Mouse (Mus musculus) adrenal gland, postnatal 36 days (tissue): Measurements from ENCODE around the gene Cyp4f13. TPM values are rescaled to one million over a fixed set of nuclear protein-coding genes. Genes with fewer than 3 reads are reported as not detected.

Experiments used
- DNase-seq, 2 experiments: peaks; one replicate each; pipeline ENCODE4 v3.0.0; 2021; ENCODE audit warnings: mixed read lengths in 1 of 2
- total RNA-seq, 2 experiments: library from RNA; stranded (reverse); gene quantifications; 2 replicates each; pipeline ENCODE4 v1.2.3; 2021

The Cyp4f13 gene
- total RNA-seq, 2 experiments from 2014 or later, result 58.3 to 67.2 TPM

DNA sequence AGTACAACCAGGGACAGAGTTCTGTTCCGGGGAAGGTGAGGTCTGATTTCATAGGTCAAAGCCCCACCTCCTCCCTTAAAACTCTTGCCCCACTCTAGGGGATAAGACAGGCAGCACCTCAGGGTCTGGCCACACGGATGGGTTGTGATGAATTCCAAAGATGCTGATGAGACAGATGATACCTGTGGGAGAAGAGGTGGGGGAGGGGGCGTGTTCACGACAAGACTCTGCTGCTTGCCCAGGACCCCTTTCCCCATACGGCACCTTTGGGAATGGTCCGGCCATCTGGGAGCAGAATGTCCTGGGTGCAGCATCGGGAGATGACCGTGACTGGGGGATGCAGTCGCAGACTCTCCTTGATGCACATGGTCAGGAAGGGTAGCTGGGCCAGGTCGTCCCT, 41.0 kb downstream of the Cyp4f13 start:
- no peak for DNase-seq

DNA sequence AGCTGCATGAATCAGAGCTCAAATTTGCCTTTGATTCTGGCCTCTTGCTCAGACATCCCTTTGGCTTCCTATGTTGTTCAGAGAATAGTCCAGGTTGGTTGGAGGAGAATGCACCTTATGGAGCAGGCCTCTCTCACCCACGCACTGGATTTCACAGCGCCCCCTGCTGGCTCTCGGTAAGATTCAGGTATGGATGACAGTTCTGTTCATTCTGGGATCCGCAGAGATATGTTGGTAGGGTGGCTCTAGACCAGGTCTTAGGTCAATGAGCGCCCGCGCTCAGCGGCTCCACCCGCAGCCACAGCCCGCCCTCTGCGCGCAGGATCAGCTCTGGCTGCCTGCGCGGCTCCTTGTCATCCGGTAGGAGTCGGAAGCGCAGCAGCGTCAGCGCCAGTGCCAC, 42.0 kb downstream of the Cyp4f13 start:
- peak; percentile 72 to 78 for DNase-seq

DNA sequence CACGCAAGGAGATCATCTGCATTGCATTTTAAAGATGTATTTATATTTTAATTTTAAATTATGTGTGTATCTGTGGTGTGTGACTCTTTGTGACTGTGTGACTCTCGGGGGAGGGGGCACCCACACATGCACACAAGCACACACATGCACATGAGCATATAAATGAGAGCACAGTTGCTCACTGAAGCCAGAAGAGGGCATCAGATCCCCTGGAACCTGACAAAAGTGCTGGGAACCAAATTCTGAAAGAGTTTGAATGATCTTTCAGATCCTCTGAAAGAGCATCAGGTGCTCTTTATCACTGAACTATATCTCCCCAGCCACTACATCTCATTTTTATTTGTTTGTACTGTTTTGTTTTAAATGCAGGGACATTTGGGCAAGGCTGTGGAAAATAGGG, 42.8 kb downstream of the Cyp4f13 start:
- peak in 1 of 2 experiments; percentile 21 for DNase-seq

DNA sequence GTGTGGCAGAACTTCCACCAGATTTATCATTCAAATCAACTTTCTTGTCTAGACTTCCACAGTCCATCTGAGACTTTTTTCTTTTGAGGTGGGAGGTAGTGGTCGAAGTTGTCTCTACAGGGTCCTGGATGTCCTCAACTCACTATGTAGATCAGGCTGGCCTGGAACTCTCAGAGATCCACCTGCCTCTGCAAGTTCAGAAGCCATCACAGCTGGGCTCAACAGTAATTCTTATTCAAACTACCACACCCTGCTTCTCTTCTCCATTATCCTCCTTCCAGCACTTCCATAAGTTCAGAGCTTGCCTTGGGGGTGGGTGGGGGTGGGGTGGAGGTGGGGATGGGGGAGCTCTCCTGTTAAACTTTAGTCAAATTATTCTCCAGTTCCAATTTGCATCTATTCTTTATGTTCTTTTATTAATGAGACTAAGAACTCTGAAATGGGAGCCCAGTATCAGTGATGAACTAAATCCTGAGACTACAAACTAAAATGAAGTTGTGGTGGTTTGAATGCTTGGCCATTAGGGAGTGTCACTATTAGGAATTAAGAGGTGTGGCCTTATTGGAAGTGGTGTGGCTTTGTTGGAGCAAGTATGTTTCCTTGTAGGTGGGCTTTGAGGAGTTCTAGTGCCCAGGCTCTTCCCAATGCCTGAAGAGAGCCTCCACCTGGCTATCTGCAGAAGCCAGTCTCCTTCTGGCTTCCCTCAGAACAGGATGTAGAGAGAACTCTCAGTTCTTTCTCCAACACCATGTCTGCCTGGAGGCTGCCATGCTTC, 45.3 kb downstream of the Cyp4f13 start:
- DNase-seq, result no peak

DNA sequence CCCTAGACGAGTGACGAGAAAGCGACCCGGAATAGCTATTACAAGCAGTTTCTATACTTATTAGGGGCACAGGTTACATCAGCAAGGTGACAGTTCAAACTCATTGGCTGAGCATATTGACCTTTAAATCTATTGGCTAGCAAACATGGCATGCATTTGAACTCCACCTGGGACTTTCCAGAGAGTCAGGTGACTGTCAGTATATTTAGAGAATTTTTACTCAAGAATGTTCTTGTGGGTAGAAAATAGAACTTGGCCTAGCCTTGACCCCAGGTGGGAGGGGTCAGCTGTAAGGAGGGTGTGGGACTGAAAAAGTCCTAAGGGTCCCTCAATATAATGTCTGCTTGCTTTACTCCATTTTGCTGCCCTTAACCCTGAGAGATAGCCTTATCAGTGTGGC, 51.8 kb downstream of the Cyp4f13 start:
- no peak for DNase-seq

DNA sequence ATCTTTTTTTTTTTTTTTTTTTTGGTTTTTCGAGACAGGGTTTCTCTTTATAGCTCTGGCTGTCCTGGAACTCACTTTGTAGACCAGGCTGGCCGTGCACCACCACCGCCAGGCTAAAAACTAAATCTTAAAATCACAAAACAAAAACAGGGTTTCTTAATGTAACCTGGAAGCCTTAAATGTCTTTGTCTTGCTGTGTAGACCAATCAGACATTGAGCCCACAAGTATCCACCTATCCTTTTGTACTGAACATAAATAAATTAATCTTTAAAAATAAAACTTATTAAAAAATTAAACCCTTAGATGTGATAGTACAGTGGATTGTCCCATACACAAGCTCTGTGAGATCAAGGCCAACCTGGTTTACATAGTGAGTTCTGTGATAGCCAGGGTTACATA, 53.3 kb downstream of the Cyp4f13 start:
- DNase-seq, result no peak

DNA sequence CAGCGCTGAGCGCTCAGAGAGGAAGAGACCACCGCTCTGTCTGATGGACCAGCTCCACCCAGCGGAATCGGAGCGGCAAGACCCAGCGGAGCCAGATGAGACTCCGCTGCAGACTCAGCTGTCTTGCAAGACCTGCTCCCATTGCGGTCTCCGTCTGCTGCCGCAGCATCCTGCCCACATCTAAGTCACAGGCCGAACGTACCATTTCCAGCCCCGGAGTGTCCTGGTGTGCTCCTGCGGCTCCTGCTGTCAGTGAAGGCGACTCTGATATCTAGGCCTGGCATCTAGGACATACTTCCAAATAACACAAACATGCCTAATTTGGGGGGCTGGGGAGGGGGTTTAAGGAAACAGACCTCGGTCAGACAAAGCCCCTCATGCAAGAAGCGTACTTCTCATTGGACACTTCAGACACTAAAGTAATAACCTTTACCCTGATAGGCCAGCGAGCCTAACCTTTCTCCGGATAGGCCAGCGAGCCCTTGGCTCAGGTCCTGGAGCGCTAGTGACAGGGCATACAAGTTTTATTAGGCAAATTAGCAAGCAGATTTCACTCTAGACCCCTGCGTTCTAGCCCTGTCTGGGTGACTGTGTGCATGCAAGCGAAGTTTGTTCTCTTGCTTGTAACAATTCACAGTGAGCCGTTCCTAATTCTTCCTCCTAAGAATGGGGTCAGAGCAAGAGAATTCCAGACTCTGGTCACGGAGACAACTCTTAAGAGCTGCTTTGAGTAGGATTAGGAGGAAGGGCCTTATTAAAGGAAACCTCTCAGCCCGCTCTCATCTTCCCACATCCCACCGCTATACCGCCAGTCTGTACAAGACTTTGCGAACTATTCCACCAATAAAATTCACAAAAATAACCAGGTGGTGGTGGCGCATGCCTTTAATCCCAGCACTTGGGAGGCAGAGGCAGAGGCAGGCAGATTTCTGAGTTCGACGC, 55.7 kb downstream of the Cyp4f13 start, which contains the start of gene Zfp870:
Gene Zfp870, minus strand, starts transcription at position 404 of the 942 bp plus-strand sequence.
- DNase-seq, result peak; percentile 87 to 88

DNA sequence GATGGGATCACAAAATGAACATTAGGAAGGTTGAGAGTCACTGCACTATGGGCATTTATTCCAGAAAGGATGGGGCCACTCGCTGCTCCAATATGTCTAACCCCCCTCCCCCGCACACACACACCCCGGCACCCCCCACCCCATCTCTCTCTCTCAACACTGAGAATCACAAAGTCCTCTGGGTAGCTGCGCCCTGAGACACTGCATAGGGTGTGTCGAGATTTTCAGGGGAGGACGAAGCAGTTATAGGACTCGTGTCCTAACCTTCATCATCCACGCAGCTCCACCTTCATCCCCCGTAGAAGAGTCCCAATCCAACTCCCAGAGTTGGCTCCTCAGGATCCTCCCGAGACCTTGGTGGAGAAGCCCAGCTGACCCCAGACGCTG, 56.4 kb downstream of the Cyp4f13 start:
- no peak for DNase-seq

DNA sequence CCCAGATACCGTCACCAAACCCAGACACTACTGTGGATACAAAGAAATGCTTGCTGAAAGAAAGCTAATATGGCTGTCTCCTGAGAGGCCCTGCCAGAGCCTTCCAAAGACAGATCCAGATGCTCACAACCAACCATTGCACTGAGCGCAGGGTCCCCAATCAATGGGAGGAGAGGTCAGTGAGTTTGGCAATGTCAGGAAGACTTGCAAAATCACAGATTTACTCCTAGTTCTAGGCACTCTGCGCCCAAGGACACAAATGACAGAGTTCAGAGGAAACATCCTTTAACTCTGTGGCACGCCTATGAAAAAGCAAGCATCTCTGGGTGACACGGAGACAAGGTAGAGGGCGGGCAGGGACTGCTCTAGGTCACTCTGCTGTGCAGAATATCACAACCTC, 57.6 kb downstream of the Cyp4f13 start:
- DNase-seq, result peak; percentile 10 to 22

DNA sequence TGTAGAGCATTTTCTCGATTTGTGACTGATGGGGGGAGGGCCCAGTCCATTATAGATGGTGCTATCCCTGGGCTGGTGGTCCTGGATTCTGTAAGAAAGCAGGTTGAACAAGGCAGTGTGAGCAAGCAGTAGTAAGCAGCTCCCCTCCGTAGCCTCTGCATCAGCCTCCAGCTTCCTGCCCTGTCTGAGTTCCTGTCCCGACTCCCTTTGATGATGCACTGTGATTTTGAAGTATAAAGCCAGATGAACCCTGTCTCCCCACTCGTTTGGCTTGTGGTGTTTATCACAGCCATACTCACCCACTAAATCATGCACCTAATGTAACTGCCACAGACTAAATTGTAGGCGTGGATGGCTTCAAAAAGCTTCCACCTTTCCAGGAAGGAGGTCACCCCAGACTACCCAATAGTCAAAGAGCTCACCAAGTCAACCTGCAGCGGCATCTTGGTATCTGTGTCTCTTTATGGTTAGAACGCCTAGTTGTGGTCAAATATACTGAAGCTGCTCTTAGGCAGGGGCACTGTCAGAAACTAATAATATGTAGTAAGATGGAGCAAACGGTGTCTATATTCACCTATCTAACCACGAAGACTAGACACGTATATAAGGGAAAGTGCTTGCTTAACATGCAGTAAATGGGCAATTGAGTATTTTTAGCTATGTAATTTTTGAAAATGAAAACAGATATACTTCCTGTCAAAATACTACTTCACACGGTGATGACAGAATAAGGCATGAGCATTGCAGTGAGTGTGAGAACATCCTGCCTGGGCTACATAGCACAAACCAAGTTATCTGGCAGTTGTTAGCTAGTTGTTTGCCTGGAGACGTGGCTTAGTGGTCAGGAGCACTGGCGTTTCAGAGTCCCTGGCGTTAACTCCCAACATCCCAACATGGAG, 66.6 kb downstream of the Cyp4f13 start:
- no peak for DNase-seq

DNA sequence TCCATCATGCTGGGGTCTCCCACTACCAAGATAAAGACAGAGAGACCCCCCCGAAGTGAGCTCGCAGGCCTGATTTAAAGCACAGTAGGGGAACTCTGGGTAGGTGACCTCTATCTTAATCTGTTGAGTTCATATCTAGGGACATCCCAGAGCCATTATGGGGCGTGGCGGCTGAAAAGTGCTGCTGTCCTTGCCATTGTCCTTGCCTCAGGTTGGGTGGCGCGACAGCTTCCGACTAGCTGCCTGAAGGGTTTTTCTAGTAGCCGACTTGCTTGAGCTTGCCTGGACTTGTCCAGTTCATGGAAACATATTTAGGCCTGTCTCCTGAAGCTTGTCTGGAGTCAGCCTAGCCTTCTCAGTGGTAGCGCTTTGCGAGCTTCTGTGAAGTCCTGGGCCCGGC, 68.4 kb downstream of the Cyp4f13 start:
- no peak for DNase-seq

DNA sequence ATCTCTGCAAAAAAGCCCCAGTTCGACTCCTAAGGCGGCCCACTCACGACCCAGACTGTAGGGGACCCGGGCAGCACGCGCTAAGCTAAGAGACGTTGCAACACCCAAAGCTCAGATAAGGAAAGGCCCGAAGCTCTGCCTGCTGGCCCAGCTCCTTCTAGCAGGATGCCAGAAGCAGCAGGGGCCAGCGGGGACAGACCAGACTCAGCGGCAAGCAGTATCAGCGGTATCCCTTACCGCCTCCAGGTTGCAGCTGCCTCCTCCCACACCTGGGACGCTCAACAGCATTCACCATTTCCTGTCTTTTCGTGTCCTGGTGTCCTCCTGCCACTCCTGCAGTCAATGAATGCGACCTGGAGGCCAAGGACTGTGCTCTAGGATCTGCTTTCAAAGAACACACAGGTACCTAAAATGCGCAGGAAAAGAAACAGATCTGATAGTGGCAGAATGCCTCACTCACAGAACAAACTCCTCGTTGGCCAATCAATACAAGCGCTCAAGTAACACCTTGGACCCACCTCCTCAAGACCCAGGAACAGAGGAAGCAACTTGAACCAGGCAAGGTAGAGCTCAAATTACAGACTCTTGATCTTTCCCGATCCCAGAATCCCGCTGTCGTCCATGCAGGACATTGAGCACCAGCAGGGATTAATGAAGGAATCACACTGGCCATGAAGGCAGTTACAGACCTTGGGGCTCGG, 69.6 kb downstream of the Cyp4f13 start:
- no peak for DNase-seq

Other genes starting within 250 kb of the Cyp4f13 start
- gene Zfp871, start 159.1 kb downstream of the Cyp4f13 start, total RNA-seq, result 10 to 100 TPM; 47.9 to 52.5 TPM
- under 1 TPM; 0.59 to 0.76 TPM for gene Zfp811, start 137.5 kb downstream of the Cyp4f13 start, total RNA-seq
- 10 to 100 TPM; 11.4 to 12.1 TPM for gene Zfp799, start 117.1 kb downstream of the Cyp4f13 start, total RNA-seq
- 10 to 100 TPM in 1 of 2 experiments, 1 to 10 TPM in 1; 9.9 to 10.5 TPM for gene Zfp870, start 55.8 kb downstream of the Cyp4f13 start, total RNA-seq
- 10 to 100 TPM in 1 of 2 experiments, 1 to 10 TPM in 1; 7.3 to 10.1 TPM for gene Cyp4f14, start 30.1 kb downstream of the Cyp4f13 start, total RNA-seq
- 1 to 10 TPM; 4.5 to 6.6 TPM for gene Zfp472, start 18.4 kb upstream of the Cyp4f13 start, total RNA-seq
- 10 to 100 TPM in 1 of 2 experiments, 1 to 10 TPM in 1; 9.6 to 10.7 TPM for gene Zfp952, start 45.7 kb upstream of the Cyp4f13 start, total RNA-seq
- 1 to 10 TPM; 5.8 to 5.9 TPM for gene Zfp763, start 86.0 kb upstream of the Cyp4f13 start, total RNA-seq
- not detected for gene 4921501E09Rik, start 120.7 kb upstream of the Cyp4f13 start, total RNA-seq
- gene Zfp563, start 141.9 kb upstream of the Cyp4f13 start, total RNA-seq, result 1 to 10 TPM; 7.4 to 8.9 TPM
- gene Morc2b, start 192.3 kb upstream of the Cyp4f13 start, total RNA-seq, result not detected
- not detected for gene Olfr55, start 221.0 kb upstream of the Cyp4f13 start, total RNA-seq
- not detected for gene Olfr239, start 243.9 kb upstream of the Cyp4f13 start, total RNA-seq